Mouse (Mus musculus) neural tube, embryonic 13.5 days (tissue): ENCODE data around the gene Defb20. TPM values are rescaled to one million over a fixed set of nuclear protein-coding genes. Genes with fewer than 3 reads are reported as not detected.

Experiments
- ATAC-seq: fragments of 200-750 bp; cut with Nextera tagmentation; 2 replicates; pipeline ENCODE4 v1.8.0; 2017; ENCODE audit warnings: low read depth, mild to moderate bottlenecking, moderate TSS enrichment, moderate library complexity
- H3K27ac ChIP-seq: fragments of 300-500 bp; sonication (generic); replicated peaks from 2 replicates; pipeline ENCODE4 v1.5.1; 2015; ENCODE audit warnings: moderate library complexity, mild to moderate bottlenecking, inconsistent platforms
- H3K27me3 ChIP-seq: fragments of 300-500 bp; sonication (generic); 2 replicates; pipeline ENCODE4 v1.6.1; 2015; ENCODE audit warnings: mild to moderate bottlenecking, inconsistent platforms
- H3K36me3 ChIP-seq: fragments of 300-500 bp; sonication (generic); 2 replicates; pipeline ENCODE4 v1.6.1; 2015; ENCODE audit warnings: mild to moderate bottlenecking, inconsistent platforms
- H3K4me1 ChIP-seq: fragments of 300-500 bp; sonication (generic); replicated peaks from 2 replicates; pipeline ENCODE4 v1.6.1; 2015; ENCODE audit warnings: inconsistent platforms
- H3K4me2 ChIP-seq: fragments of 300-500 bp; sonication (generic); 2 replicates; pipeline ENCODE4 v1.6.1; 2015; ENCODE audit warnings: inconsistent platforms, mild to moderate bottlenecking, moderate library complexity
- H3K4me3 ChIP-seq: fragments of 300-500 bp; sonication (generic); 2 replicates; pipeline ENCODE4 v1.5.1; 2015; ENCODE audit warnings: mild to moderate bottlenecking, inconsistent platforms
- H3K9ac ChIP-seq: fragments of 300-500 bp; sonication (generic); 2 replicates; pipeline ENCODE4 v1.6.1; 2015; ENCODE audit warnings: moderate library complexity, mild to moderate bottlenecking, inconsistent platforms
- H3K9me3 ChIP-seq: fragments of 300-500 bp; sonication (generic); 2 replicates; pipeline ENCODE4 v1.6.1; 2016; ENCODE audit warnings: inconsistent platforms
- WGBS: fragments of 180-500 bp; shearing (Covaris S2); methylation state at CpG from one replicate; pipeline ENCODE4 v1.1.7; 2015; 5-methylcytosine and 5-hydroxymethylcytosine counted together
- polyA plus RNA-seq: library from polyadenylated mRNA; unstranded; fragments of >200 nt; fragmentation: Nextera tagmentation; extraction: Ambion mirVana; gene quantifications from 2 replicates; pipeline ENCODE4 v1.2.1, GENCODE M21; 2015

The Defb20 gene
- polyA plus RNA-seq, 1 experiment from 2014 or later, result not detected

GRCm38 (mm10) chr2:152452101-152452781 is 24.6 kb upstream of the Defb20 start:
- Histone ChIP-seq H3K4me3 (no peak overlapping the region), H3K27ac (no peak overlapping the region), H3K9ac (no peak overlapping the region), H3K4me1 (no peaks in the 10 kb centered on the region), H3K4me2 (no peak overlapping the region), H3K36me3 (no peaks in the 10 kb centered on the region), H3K27me3 (no peaks in the 10 kb centered on the region), H3K9me3 (no peaks in the 10 kb centered on the region)
- ATAC-seq, result no peak
- 76% methylated on average over 4 of the region's 4 CpGs for WGBS

- Histone ChIP-seq H3K27me3 (no peaks in the 10 kb centered on the region), H3K4me3 (no peak overlapping the region), H3K4me2 (no peak overlapping the region), H3K27ac (no peak overlapping the region), H3K36me3 (no peaks in the 10 kb centered on the region), H3K9ac (no peak overlapping the region), H3K4me1 (no peaks in the 10 kb centered on the region), H3K9me3 (no peaks in the 10 kb centered on the region)
- no peak for ATAC-seq
- WGBS, result 57% methylated on average over 13 of the region's 13 CpGs
Measured at GRCm38 (mm10) chr2:152459241-152459640, 17.6 kb upstream of the Defb20 start.

GRCm38 (mm10) chr2:152464570-152465150 is 12.2 kb upstream of the Defb20 start, which contains the start of gene Defb23:
TSS of gene Defb23 (minus strand) at chr2:152464620.
- H3K4me1 ChIP-seq, result no peaks in the 10 kb centered on the region
- H3K9me3 ChIP-seq, result no peaks in the 10 kb centered on the region
- WGBS, result 91% methylated on average over 3 of the region's 3 CpGs
- no peaks in the 10 kb centered on the region for H3K36me3 ChIP-seq
- H3K27me3 ChIP-seq, result no peaks in the 10 kb centered on the region
- H3K27ac ChIP-seq, result no peak within 1 kb of the TSS
- no peak for ATAC-seq
- H3K4me3 ChIP-seq, result no peak within 1 kb of the TSS
- H3K4me2 ChIP-seq, result no peak within 1 kb of the TSS
- H3K9ac ChIP-seq, result no peak within 1 kb of the TSS

- Histone ChIP-seq H3K4me3 (no peak overlapping the region), H3K27ac (no peak overlapping the region), H3K36me3 (no peaks in the 10 kb centered on the region), H3K9me3 (no peaks in the 10 kb centered on the region), H3K4me1 (no peaks in the 10 kb centered on the region), H3K9ac (no peak overlapping the region), H3K27me3 (no peaks in the 10 kb centered on the region), H3K4me2 (no peak overlapping the region)
- 37% methylated on average over 7 of the region's 7 CpGs for WGBS
- no peak for ATAC-seq
Measured at GRCm38 (mm10) chr2:152470973-152471372, 5.9 kb upstream of the Defb20 start.

- Histone ChIP-seq H3K4me2 (no peak overlapping the region), H3K36me3 (no peaks in the 10 kb centered on the region), H3K27me3 (no peaks in the 10 kb centered on the region), H3K4me3 (no peak overlapping the region), H3K9me3 (no peaks in the 10 kb centered on the region), H3K27ac (no peak overlapping the region), H3K4me1 (no peaks in the 10 kb centered on the region), H3K9ac (no peak overlapping the region)
- 31% methylated on average over 3 of the region's 3 CpGs for WGBS
- ATAC-seq, result no peak
Measured at GRCm38 (mm10) chr2:152472434-152472833, 4.4 kb upstream of the Defb20 start.

- no peak overlapping the region for H3K4me3 ChIP-seq
- H3K9me3 ChIP-seq, result 0 out of 2 replicates have a peak, but pooled peaks cover 2% of the 10 kb centered on the region
- 92% methylated on average over 3 of the region's 3 CpGs for WGBS
- no peak overlapping the region for H3K27ac ChIP-seq
- H3K36me3 ChIP-seq, result no peaks in the 10 kb centered on the region
- no peak overlapping the region for H3K4me2 ChIP-seq
- H3K9ac ChIP-seq, result no peak overlapping the region
- ATAC-seq, result no peak
- no peaks in the 10 kb centered on the region for H3K27me3 ChIP-seq
- no peaks in the 10 kb centered on the region for H3K4me1 ChIP-seq
Measured at GRCm38 (mm10) chr2:152480881-152481280, 4.0 kb downstream of the Defb20 start.

DNA sequence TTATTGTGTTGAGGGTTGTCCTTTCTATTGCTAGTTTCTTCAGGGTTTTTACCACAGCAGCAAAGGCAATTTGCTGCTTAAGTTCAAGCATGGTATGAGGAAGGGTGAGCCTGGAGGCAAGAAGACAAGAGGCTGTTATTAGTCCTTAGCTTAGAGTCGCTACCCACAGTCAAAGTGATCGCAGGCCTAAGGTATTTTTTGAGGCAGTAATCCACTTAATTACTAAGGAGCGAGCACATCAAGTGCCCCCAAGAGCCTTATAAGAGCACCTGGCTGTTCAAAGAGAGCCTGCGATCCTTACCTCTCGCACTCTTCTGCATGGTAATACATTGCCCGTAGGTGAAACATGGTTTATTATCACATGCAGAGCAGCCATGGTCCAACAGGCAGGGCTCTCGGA is 4.9 kb downstream of the Defb20 start:
- Histone ChIP-seq H3K4me1 (no peaks in the 10 kb centered on the region), H3K27me3 (no peaks in the 10 kb centered on the region), H3K36me3 (no peaks in the 10 kb centered on the region), H3K27ac (no peak overlapping the region), H3K9me3 (0 out of 2 replicates have a peak, but pooled peaks cover 2% of the 10 kb centered on the region), H3K4me2 (no peak overlapping the region), H3K4me3 (no peak overlapping the region), H3K9ac (no peak overlapping the region)
- no peak for ATAC-seq
- 89% methylated on average over 7 of the region's 7 CpGs for WGBS

DNA sequence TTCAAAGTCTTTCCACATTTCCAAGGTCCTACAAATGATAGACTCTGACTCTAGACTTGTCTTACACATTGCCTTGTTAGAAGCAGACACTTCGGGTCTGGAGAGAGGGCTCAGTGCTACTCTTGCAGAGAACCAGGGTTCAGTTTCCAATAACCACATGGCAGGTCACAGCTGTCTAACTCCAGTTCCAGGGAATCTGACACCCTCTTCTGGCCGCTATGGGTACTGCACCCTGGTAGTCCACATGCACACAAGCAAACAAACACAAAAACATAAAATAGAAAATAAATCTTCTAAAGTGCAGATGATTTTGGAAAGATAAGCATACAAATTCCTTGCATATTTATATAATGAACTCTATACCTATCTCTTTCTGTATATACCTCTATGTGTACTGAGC is 10.2 kb downstream of the Defb20 start:
- Histone ChIP-seq H3K4me1 (no peaks in the 10 kb centered on the region), H3K9ac (no peak overlapping the region), H3K36me3 (no peaks in the 10 kb centered on the region), H3K27ac (no peak overlapping the region), H3K27me3 (no peaks in the 10 kb centered on the region), H3K4me2 (no peak overlapping the region), H3K9me3 (no peaks in the 10 kb centered on the region), H3K4me3 (no peak overlapping the region)
- 75% methylated on average over 2 of the region's 2 CpGs for WGBS
- no peak for ATAC-seq

DNA sequence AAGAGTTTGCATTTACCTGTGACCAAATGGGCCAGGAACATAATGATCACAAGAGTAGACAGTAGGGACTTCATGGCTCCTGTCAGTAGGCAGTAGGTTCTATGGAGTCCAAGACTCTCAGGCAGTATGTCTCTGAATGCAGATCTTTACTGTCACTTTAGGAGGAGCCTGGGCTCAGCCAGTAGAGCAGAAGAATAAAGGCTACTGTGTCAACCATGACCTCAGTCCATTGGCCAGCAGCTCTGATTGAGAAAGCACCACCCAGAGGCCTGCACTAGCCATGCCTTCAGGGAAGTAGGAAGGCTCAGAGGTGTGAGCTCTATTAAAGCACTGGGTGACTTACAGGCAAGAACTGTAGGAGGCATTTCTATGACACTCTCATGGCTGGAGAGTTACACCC is 13.2 kb downstream of the Defb20 start, which contains the start of gene Defb22:
Gene Defb22, minus strand, starts transcription at position 101 of the 400 bp plus-strand sequence.
- H3K36me3 ChIP-seq, result no peaks in the 10 kb centered on the region
- H3K4me2 ChIP-seq, result no peak within 1 kb of the TSS
- no peak within 1 kb of the TSS for H3K9ac ChIP-seq
- H3K27me3 ChIP-seq, result no peaks in the 10 kb centered on the region
- H3K9me3 ChIP-seq, result no peaks in the 10 kb centered on the region
- H3K27ac ChIP-seq, result no peak within 1 kb of the TSS
- H3K4me1 ChIP-seq, result no peaks in the 10 kb centered on the region
- no peak for ATAC-seq
- no peak within 1 kb of the TSS for H3K4me3 ChIP-seq

GRCm38 (mm10) chr2:152493151-152493550 is 16.3 kb downstream of the Defb20 start:
- no peak overlapping the region for H3K9ac ChIP-seq
- no peaks in the 10 kb centered on the region for H3K4me1 ChIP-seq
- no peak for ATAC-seq
- no peaks in the 10 kb centered on the region for H3K27me3 ChIP-seq
- H3K4me2 ChIP-seq, result no peak overlapping the region
- no peaks in the 10 kb centered on the region for H3K9me3 ChIP-seq
- no peak overlapping the region for H3K27ac ChIP-seq
- no peak overlapping the region for H3K4me3 ChIP-seq
- no peaks in the 10 kb centered on the region for H3K36me3 ChIP-seq
- WGBS, result 76% methylated on average over 6 of the region's 6 CpGs

DNA sequence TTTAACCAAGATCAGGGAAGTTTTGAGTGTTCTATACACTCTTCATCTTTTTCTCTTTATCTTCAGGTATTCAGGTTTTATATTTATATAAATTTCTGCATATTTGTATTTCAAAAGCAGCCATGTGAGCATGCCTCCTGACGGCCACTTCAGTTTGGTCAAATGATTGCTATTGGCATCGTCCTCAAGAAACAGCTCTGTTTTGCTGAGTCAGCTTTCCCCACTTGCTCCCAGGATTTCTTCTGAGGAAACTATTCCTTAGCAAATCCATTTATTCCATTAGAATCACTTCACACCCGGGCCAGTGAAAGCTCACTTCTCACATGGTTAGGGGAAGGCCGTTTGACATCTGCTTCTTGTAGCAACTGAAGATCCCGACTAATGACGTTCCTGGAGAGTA is 21.2 kb downstream of the Defb20 start:
- no peak for ATAC-seq

GRCm38 (mm10) chr2:152500204-152500862 is 23.5 kb downstream of the Defb20 start:
- Histone ChIP-seq H3K4me2 (no peak overlapping the region), H3K27ac (no peak overlapping the region), H3K9ac (no peak overlapping the region), H3K4me1 (no peaks in the 10 kb centered on the region), H3K9me3 (no peaks in the 10 kb centered on the region), H3K36me3 (no peaks in the 10 kb centered on the region), H3K4me3 (no peak overlapping the region), H3K27me3 (no peaks in the 10 kb centered on the region)
- WGBS, result 79% methylated on average over 7 of the region's 7 CpGs
- no peak for ATAC-seq

More for the DNA sequence above, 21.2 kb downstream of the Defb20 start:
- Histone ChIP-seq H3K4me1 (no peaks in the 10 kb centered on the region), H3K9ac (no peak overlapping the region), H3K4me3 (no peak overlapping the region), H3K36me3 (no peaks in the 10 kb centered on the region), H3K4me2 (no peak overlapping the region), H3K27me3 (no peaks in the 10 kb centered on the region), H3K9me3 (no peaks in the 10 kb centered on the region), H3K27ac (no peak overlapping the region)
- WGBS, result 84% methylated on average over 6 of the region's 6 CpGs
